In genomic region chr14:36135749-36136148, GRCm38 (mm10) we compare ENCODE assay signal across 22 mouse cellular contexts. TPM values are rescaled to one million over a fixed set of nuclear protein-coding genes. Genes with fewer than 3 reads are reported as not detected.
"Had no signal": no experiment of that assay in that cellular context is flagged by ENCODE, and none has a peak within 500 bp of the region (broad histone marks: within the 10 kb centered on the region; RNA-seq: fewer than 3 reads in every experiment).

No protein-coding gene starts in this region.

- H3K4me2 ChIP-seq: liver, embryonic 11.5 days; liver, embryonic 15.5 days; stomach, embryonic 15.5 days had no signal

- H3K27ac ChIP-seq: layer of hippocampus, adult 2 months; limb, embryonic 10.5 days; liver, embryonic 15.5 days; stomach, embryonic 15.5 days had no signal

- H3K4me1 ChIP-seq: limb, embryonic 10.5 days; liver, embryonic 15.5 days; stomach, embryonic 15.5 days had no signal

- H3K27me3 ChIP-seq: liver, embryonic 15.5 days; stomach, embryonic 15.5 days had no signal

- H3K9ac ChIP-seq: liver, embryonic 15.5 days; stomach, embryonic 15.5 days had no signal

- H3K9me3 ChIP-seq: limb, embryonic 10.5 days; liver, embryonic 15.5 days; stomach, embryonic 15.5 days had no signal

- H3K36me3 ChIP-seq: limb, embryonic 10.5 days; liver, embryonic 15.5 days; stomach, embryonic 15.5 days had no signal

- ATAC-seq: lung, postnatal 0 days had no signal

- DNase-seq: kidney, adult 18-20 months; kidney, postnatal 10 days; kidney, postnatal 4 days; lung, adult 2 months; lung, postnatal 36 days; right cerebral cortex, postnatal 14 days; thymus, adult 2 months; thymus, postnatal 36 days had no signal

- H3K4me3 ChIP-seq: layer of hippocampus, adult 2 months; limb, embryonic 10.5 days; liver, embryonic 15.5 days; stomach, embryonic 15.5 days had no signal

RNA-seq across cellular contexts. Expression of gene 4930474N05Rik, which starts 41.0 kb away (rescaled TPM):
- total RNA-seq: layer of hippocampus, adult 2 months; layer of hippocampus, postnatal 10 days; left cerebral cortex, adult 18-20 months; left cerebral cortex, postnatal 14 days; megakaryocyte progenitor cell, adult 5-6 weeks had no signal
- polyA plus RNA-seq: kidney, embryonic 14.5 days; limb, embryonic 10.5 days; limb, embryonic 14.5 days; liver, embryonic 11.5 days; liver, embryonic 15.5 days; lung, adult 2 months; lung, postnatal 0 days; neural tube, embryonic 14.5 days; spleen, adult 2 months; stomach, embryonic 15.5 days; thymus, adult 2 months had no signal
